Mouse (Mus musculus) lung, postnatal 0 days (tissue): ENCODE measurements around the gene Gm18596.

ENCODE experiments used
- CTCF ChIP-seq: IDR thresholded peaks from 2 replicates; pipeline ENCODE4 v1.5.1; 2016; ENCODE audit warnings: antibody characterized with exemption, mild to moderate bottlenecking
- EP300 ChIP-seq: IDR thresholded peaks from 2 replicates; pipeline ENCODE4 v1.6.1; 2016; ENCODE audit warnings: antibody characterized with exemption, mild to moderate bottlenecking, control low read depth

DNA sequence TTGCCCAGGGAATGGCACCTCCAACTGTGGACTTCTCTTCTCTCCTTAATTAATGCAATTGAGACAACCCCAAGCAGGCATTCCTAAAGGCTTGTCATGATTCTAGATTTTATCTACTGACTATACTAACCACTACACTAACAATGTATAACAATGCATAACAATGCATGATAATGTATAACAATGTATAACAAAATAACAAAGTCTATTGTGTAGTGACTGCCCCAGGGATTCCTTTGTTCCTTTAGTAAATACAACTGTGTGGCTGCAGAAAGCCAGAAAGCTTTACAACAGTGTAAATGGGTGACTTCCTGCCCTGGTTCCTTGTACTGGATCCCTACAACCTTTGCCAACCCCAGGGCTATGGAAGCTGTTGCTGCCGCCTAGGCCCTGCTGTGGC, 6.5 kb downstream of the Gm18596 start:
- TF ChIP-seq CTCF (no peak), EP300 (no peak)
